Mouse (Mus musculus): ENCODE results near the gene Espn. TPM values are rescaled to one million over a fixed set of nuclear protein-coding genes. Genes with fewer than 3 reads are reported as not detected.
A peak's percentile ranks its signal among the peaks of the same experiment; 100 is the strongest.

Espn gene
- polyA plus RNA-seq, 1 experiment from 2014 or later = 2.3 TPM

DNA sequence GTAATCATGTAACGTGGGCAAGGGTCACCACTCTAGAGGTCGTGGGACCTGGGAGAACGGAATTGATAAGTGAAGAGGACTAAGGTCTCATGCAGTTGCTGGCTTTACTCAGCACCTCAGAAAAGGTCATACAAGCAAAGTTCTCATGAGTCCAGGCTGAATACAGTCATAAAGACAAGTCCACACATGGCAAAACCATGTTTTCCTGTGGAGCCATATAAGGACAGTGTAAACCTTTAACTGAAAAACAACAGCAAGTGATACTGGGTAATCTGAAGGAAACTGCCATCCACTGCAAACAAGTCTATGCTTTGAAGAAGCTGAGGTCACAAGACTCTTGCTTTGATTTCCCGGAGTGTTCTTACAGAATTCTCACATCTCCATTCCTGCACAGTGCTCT lies 37.5 kb upstream of the Espn start:
- Histone ChIP-seq H3K27ac (ENCODE audit: low read length) (no peak overlapping the region), H3K9me3 (replicated peaks; ENCODE audit: control insufficient read depth, low read length) (no peaks in the 10 kb centered on the region), H3K4me3 (ENCODE audit: low read depth, low read length) (no peak overlapping the region), H3K36me3 (ENCODE audit: control insufficient read depth, insufficient read depth) (no peaks in the 10 kb centered on the region), H3K4me1 (ENCODE audit: control insufficient read depth, low read depth, low read length) (peaks cover 39% of the 10 kb centered on the region), H3K9ac (ENCODE audit: low read depth, low read length) (no peak overlapping the region), H3K4me2 (ENCODE audit: low read depth, low read length) (peak overlapping the region; percentile 10; the same call in 1 of the 2 replicates), H3K27me3 (ENCODE audit: control insufficient read depth, insufficient read depth, low read depth, low read length) (no peaks in the 10 kb centered on the region)
- no peak for ATAC-seq (ENCODE audit: low read depth)
- WGBS (ENCODE audit: insufficient replicate concordance) = 54% methylated on average over 4 of the region's 4 CpGs

DNA sequence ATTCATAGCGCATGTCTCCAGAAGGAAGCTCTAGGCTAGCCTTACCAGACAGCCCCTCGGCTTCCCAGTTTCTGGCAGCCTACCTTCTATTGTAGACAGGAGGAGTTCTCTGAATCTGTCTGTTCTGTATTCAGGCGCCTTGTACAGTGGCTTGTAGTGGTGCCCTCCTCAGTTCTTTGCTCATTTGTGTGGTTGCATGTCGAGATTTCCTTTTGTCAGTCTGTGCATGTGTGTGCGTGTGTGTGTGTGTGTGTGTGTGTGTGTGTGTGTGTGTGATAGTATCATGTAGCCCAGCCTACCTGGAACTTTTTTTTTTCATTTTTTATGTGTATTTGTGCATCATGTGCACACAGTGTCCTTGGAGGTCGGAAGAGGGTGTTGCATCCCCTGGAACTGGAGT lies 36.9 kb upstream of the Espn start:
- WGBS (ENCODE audit: insufficient replicate concordance) = 65% methylated on average over 6 of the region's 6 CpGs
- no peak overlapping the region for H3K9ac ChIP-seq (ENCODE audit: low read depth, low read length)
- H3K4me3 ChIP-seq (ENCODE audit: low read depth, low read length) = no peak overlapping the region
- H3K27ac ChIP-seq (ENCODE audit: low read length) = no peak overlapping the region
- peaks cover 36% of the 10 kb centered on the region for H3K4me1 ChIP-seq (ENCODE audit: control insufficient read depth, low read depth, low read length)
- no peaks in the 10 kb centered on the region for H3K9me3 ChIP-seq (replicated peaks; ENCODE audit: control insufficient read depth, low read length)
- no peak overlapping the region for H3K4me2 ChIP-seq (ENCODE audit: low read depth, low read length)
- H3K36me3 ChIP-seq (ENCODE audit: control insufficient read depth, insufficient read depth) = no peaks in the 10 kb centered on the region
- no peak for ATAC-seq (ENCODE audit: low read depth)
- no peaks in the 10 kb centered on the region for H3K27me3 ChIP-seq (ENCODE audit: control insufficient read depth, insufficient read depth, low read depth, low read length)

DNA sequence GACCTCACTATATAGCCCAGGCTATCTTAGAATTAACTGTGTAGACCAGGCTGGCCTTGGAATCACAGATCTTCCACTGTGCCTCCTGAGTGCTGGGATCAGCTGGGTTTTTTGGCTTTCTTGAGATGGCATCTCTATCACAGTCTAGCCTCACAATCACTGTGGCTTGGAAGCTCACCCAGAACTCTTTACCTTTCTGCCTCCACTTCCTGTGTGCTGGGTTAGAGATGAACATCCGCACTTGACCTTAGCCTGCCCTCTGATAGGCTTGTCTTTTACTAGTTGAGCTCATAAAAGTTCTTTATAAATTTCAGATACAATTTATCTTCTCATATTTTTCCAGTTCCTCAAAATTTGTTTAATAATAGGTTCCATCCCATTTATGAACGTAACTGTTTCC lies 36.5 kb upstream of the Espn start:
- Histone ChIP-seq H3K36me3 (ENCODE audit: control insufficient read depth, insufficient read depth) (no peaks in the 10 kb centered on the region), H3K4me3 (ENCODE audit: low read depth, low read length) (no peak overlapping the region), H3K27ac (ENCODE audit: low read length) (no peak overlapping the region), H3K9me3 (replicated peaks; ENCODE audit: control insufficient read depth, low read length) (no peaks in the 10 kb centered on the region), H3K4me1 (ENCODE audit: control insufficient read depth, low read depth, low read length) (peaks cover 36% of the 10 kb centered on the region), H3K4me2 (ENCODE audit: low read depth, low read length) (no peak overlapping the region), H3K27me3 (ENCODE audit: control insufficient read depth, insufficient read depth, low read depth, low read length) (no peaks in the 10 kb centered on the region), H3K9ac (ENCODE audit: low read depth, low read length) (no peak overlapping the region)
- 75% methylated on average over 2 of the region's 2 CpGs for WGBS (ENCODE audit: insufficient replicate concordance)
- no peak for ATAC-seq (ENCODE audit: low read depth)

DNA sequence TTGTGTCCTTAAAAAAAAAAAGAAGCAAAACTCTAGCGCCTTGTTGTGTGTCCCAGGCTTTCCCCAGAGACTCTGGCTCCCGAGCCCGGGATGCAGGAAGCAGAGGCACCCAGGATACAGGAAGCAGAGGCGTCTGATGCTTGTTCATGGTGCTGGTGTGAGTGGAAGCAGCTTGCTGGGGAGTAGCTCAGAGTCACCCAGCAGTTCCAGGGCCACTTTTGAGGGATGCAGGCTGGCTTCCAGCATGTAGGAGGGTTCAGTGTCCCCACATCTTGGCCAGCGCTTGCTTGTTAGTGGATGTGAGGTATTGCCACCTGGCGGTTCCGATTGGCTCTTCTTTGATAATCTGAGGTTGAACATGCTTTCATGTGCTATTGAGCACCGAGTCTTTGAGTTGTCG lies 35.0 kb upstream of the Espn start:
- H3K27ac ChIP-seq (ENCODE audit: low read length) = no peak overlapping the region

DNA sequence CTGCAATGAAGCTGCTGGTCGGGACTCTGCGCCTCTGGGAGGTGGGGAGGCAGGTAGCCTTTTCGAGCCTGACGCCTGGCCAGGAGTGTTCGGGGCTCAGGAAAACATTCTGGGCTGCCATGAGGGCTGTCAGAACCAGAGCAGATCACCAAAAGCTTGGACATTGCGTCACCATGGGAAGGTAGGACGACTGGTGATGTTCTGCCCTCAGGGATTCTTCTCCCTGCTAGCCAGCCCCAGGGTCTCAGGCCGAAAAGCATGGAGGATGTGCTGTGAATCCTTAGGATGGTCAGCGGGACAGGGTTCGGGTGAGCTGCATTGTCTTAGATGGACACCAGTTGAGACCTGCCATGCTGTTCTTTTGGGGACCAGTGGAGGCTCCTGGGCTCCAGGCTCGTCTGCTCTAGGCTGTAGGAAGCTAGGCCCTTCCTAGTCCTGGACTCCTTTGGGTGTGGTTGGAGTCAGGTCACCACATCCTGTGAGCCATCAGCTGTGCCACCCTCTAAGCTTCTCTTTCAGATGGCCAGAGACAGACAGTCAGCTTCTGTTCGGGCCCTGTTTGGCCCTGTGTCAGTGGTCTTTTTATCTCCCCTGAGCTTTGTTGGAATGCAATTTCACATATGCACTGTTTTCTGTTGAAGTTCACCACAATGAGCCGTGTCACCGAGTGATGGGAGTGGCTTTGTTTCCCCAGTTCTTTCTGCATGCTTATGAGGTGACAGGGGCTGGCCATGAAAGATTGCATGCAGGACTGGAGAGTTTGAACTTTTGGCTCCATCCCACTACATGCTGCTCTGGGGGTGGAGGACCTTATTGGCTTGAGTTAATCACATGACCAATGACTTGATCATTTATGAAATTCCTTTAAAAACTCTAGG lies 34.3 kb upstream of the Espn start:
- no peaks in the 10 kb centered on the region for H3K9me3 ChIP-seq (replicated peaks; ENCODE audit: control insufficient read depth, low read length)
- H3K9ac ChIP-seq (ENCODE audit: low read depth, low read length) = no peak overlapping the region
- WGBS (ENCODE audit: insufficient replicate concordance) = 27% methylated on average over 14 of the region's 14 CpGs
- no peak overlapping the region for H3K4me3 ChIP-seq (ENCODE audit: low read depth, low read length)
- no peak for ATAC-seq (ENCODE audit: low read depth)
- peaks cover 36% of the 10 kb centered on the region for H3K4me1 ChIP-seq (ENCODE audit: control insufficient read depth, low read depth, low read length)
- no peaks in the 10 kb centered on the region for H3K27me3 ChIP-seq (ENCODE audit: control insufficient read depth, insufficient read depth, low read depth, low read length)
- no peaks in the 10 kb centered on the region for H3K36me3 ChIP-seq (ENCODE audit: control insufficient read depth, insufficient read depth)
- peak overlapping the region; percentile 10; the same call in 1 of the 2 replicates for H3K27ac ChIP-seq (ENCODE audit: low read length)
- no peak overlapping the region for H3K4me2 ChIP-seq (ENCODE audit: low read depth, low read length)

More for the DNA sequence above, 35.0 kb upstream of the Espn start:
- no peak overlapping the region for H3K4me2 ChIP-seq (ENCODE audit: low read depth, low read length)
- 66% methylated on average over 9 of the region's 9 CpGs for WGBS (ENCODE audit: insufficient replicate concordance)
- H3K9me3 ChIP-seq (replicated peaks; ENCODE audit: control insufficient read depth, low read length) = no peaks in the 10 kb centered on the region
- no peak overlapping the region for H3K4me3 ChIP-seq (ENCODE audit: low read depth, low read length)
- H3K36me3 ChIP-seq (ENCODE audit: control insufficient read depth, insufficient read depth) = no peaks in the 10 kb centered on the region
- H3K4me1 ChIP-seq (ENCODE audit: control insufficient read depth, low read depth, low read length) = peaks cover 36% of the 10 kb centered on the region
- H3K9ac ChIP-seq (ENCODE audit: low read depth, low read length) = no peak overlapping the region
- no peak for ATAC-seq (ENCODE audit: low read depth)
- no peaks in the 10 kb centered on the region for H3K27me3 ChIP-seq (ENCODE audit: control insufficient read depth, insufficient read depth, low read depth, low read length)

DNA sequence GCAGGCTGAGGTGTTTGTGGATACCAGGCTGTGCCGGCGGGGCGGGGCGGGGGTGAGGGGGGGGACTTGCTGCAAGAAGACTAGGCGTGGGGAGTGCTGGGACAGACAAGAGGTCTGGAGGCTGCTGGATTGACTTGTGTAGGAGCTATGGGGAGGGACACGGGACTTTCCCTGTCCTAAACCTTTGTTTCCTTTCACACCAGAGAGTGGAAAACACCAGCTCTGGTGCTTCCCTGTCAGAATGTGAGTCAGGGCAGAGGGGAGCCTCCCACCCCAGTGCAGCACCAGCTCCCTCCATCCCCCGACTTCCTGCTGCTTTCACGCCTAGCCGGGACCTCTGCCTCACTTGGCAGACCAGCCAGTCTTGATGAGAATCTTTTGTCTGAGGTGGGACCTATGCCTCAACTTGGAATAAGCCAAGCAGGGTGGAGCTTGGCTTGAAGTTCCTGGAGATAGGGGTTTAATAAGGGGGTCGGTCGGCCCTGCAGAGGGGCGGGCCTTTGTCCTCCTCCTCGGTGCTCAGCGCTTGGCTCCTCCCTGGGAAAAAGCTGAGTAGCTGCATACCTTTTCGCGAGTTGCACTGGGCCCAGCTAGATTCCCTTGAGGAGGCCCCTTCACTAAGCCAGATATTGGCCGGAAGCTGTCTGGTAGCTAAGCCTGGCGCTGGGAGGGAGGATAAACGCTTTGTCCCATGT lies 33.5 kb upstream of the Espn start:
- H3K36me3 ChIP-seq (ENCODE audit: control insufficient read depth, insufficient read depth) = no peaks in the 10 kb centered on the region
- peak; percentile 22; the same call in 1 of the 2 replicates for ATAC-seq (ENCODE audit: low read depth)
- H3K4me2 ChIP-seq (ENCODE audit: low read depth, low read length) = peak overlapping the region; percentile 30
- H3K4me3 ChIP-seq (ENCODE audit: low read depth, low read length) = no peak overlapping the region
- H3K27me3 ChIP-seq (ENCODE audit: control insufficient read depth, insufficient read depth, low read depth, low read length) = no peaks in the 10 kb centered on the region
- H3K4me1 ChIP-seq (ENCODE audit: control insufficient read depth, low read depth, low read length) = peaks cover 32% of the 10 kb centered on the region
- H3K9ac ChIP-seq (ENCODE audit: low read depth, low read length) = no peak overlapping the region; the same call in 1 of the 2 replicates
- no peaks in the 10 kb centered on the region for H3K9me3 ChIP-seq (replicated peaks; ENCODE audit: control insufficient read depth, low read length)
- H3K27ac ChIP-seq (ENCODE audit: low read length) = peak overlapping the region; percentile 35; the same call in 1 of the 2 replicates
- WGBS (ENCODE audit: insufficient replicate concordance) = 8% methylated on average over 19 of the region's 19 CpGs

DNA sequence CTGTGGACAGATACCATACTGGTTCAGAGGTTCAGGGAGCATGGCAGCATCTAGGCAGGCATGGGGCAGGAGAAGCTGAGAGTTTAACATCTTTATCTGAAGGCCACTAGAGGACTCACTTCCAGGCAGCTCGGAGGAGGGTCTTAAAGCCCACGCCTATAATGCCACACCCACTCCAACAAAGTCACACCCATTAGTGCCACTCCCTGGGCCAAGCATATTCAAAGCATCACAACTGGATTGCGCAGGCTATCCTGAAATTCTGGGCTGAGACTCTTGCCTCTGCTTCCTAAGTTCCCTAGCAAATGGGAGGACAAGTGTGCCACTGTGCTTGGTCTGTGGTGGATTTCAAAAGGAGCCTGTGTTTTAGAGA lies 33.0 kb upstream of the Espn start:
- Histone ChIP-seq H3K36me3 (ENCODE audit: control insufficient read depth, insufficient read depth) (no peaks in the 10 kb centered on the region), H3K4me1 (ENCODE audit: control insufficient read depth, low read depth, low read length) (peaks cover 28% of the 10 kb centered on the region), H3K27ac (ENCODE audit: low read length) (no peak overlapping the region), H3K4me2 (ENCODE audit: low read depth, low read length) (peak overlapping the region; percentile 30; the same call in 1 of the 2 replicates), H3K27me3 (ENCODE audit: control insufficient read depth, insufficient read depth, low read depth, low read length) (no peaks in the 10 kb centered on the region), H3K4me3 (ENCODE audit: low read depth, low read length) (no peak overlapping the region), H3K9me3 (replicated peaks; ENCODE audit: control insufficient read depth, low read length) (no peaks in the 10 kb centered on the region), H3K9ac (ENCODE audit: low read depth, low read length) (no peak overlapping the region)
- WGBS (ENCODE audit: insufficient replicate concordance) = 6% methylated on average over 3 of the region's 3 CpGs
- peak; percentile 65 for ATAC-seq (ENCODE audit: low read depth)

DNA sequence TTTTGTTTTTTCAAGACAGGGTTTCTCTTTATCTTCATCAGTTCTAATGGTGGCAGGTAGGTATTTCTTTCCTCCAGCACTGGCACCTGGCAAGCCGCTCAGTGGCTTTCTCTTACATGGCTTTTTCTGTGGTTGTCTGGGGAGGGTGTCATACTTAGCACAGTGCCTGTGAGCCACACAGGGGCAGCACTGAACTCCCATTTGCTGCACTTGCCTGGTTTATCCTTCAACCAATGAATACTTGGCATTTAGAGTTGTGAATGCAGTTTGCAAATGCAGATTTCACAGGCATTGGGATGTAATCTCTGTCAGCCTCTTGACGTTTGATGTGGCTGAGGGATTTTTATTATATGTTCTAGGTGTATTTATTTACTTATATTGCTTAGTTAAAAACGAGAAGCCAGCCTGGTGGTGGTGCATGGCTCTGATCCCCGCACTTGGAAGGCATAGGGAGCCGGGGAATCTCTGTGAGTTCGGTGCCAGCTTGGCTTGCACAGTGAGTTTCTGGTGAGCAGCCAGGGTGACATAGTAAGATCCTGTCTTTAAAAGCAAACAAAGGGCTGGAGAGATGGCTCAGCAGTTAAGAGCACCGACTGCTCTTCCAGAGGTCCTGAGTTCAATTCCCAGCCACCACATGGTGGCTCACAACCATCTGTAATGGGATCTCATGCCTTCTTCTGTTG lies 32.3 kb upstream of the Espn start:
- Histone ChIP-seq H3K9me3 (replicated peaks; ENCODE audit: control insufficient read depth, low read length) (no peaks in the 10 kb centered on the region), H3K4me2 (ENCODE audit: low read depth, low read length) (no peak overlapping the region), H3K27me3 (ENCODE audit: control insufficient read depth, insufficient read depth, low read depth, low read length) (no peaks in the 10 kb centered on the region; the same call in 1 of the 2 replicates), H3K9ac (ENCODE audit: low read depth, low read length) (no peak overlapping the region), H3K4me1 (ENCODE audit: control insufficient read depth, low read depth, low read length) (peaks cover 22% of the 10 kb centered on the region), H3K36me3 (ENCODE audit: control insufficient read depth, insufficient read depth) (no peaks in the 10 kb centered on the region), H3K27ac (ENCODE audit: low read length) (no peak overlapping the region), H3K4me3 (ENCODE audit: low read depth, low read length) (no peak overlapping the region)
- no peak for ATAC-seq (ENCODE audit: low read depth)
- WGBS (ENCODE audit: insufficient replicate concordance) = 66% methylated on average over 7 of the region's 7 CpGs

Measured in liver, embryonic 16.5 days (tissue).